Mouse (Mus musculus) testis, postnatal 14 days (tissue): ENCODE results near the gene Dtl.

Source experiments
- DNase-seq: peaks from one replicate; pipeline ENCODE4 v3.0.0; 2021; ENCODE audit warnings: low spot score

Gene Dtl

DNA sequence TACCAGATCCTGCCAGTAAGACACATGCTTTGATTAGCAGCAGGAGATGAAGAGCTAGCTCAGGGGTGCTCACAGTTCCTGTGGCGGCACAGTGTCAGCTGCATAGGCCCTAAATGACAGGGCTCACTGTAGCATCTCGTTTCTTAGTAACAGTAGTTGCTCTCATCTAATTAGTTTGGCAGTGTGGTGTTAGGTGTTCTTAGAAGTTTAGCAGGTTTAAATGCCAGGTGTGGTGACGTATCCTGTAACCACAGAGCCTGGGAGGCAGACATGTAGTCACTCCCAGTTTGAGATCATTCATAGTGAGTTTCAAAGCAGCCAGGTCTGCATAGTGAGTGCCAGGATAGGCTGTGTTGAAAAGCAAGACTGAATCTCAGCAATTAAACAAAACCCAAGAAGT is 4.2 kb upstream of the Dtl start:
- no peak for DNase-seq

DNA sequence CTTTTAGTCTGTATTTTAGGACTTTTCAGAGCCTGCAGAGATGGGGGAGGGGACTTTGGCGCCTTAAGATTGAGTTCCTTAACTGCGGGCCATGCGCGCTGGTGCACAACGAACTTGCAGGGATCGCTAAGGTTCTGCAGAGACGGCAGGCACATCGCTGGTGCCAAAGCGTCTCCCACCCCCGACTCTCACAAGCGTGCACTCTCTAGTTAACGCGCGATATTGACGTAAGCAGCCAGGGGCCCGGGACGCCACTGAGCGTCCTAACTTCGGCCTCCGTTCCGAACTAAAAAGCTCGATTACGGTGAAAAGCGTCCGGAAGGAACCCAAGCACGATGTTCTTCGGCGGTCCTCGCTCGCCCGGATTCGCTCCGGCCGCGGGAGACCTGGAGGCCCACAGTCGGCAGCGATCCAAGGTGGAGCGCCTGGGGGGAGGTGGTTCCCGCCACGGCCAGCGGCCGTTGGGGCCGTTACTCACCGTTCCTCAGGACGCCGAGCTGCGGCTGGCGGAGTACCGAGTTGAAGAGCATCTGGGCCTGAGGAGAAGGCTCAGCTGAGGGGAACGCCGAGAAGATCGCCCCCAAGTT is 380 bp downstream of the Dtl start:
- peak; percentile 83 for DNase-seq

GRCm38 (mm10) chr1:191573906-191574639 is 1.3 kb downstream of the Dtl start:
- DNase-seq, result no peak

GRCm38 (mm10) chr1:191570415-191570814 is 4.9 kb downstream of the Dtl start:
- no peak for DNase-seq

DNA sequence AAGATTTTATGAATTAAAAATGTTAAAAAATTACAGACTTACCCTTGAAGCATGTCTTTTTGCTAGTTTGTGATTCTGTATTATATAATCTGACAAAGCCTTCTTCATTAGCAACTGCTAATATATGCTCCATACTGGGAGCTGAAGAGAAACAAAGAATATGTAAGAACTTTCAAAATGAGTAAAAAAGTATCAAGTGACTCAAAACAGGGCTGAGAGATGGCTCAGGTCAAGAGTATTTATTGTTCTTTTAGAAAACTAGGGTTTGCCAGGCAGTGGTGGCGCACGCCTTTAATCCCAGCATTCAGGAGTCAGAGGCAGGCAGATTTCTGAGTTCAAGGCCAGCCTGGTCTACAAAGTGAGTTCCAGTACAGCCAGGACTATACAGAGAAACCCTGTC is 5.7 kb downstream of the Dtl start:
- DNase-seq, result no peak

DNA sequence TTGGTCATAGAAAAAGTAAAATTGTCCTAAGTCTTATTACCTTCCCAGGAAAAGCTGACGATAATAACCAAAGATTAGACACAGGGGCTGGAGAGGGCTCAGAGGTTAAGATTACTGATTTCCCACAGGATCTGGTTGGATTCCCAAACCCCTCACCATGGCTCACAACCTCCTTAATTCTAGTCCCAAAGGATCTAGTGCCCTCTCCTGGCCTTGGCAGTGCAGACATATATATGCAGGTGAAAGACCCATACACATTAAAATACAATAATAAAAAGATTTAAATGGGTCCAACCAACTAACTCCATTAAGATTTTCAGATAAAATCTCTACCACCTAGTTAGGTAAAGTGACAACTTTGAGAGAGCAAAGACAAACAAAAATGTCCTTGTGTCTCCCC is 7.5 kb downstream of the Dtl start:
- DNase-seq, result no peak

DNA sequence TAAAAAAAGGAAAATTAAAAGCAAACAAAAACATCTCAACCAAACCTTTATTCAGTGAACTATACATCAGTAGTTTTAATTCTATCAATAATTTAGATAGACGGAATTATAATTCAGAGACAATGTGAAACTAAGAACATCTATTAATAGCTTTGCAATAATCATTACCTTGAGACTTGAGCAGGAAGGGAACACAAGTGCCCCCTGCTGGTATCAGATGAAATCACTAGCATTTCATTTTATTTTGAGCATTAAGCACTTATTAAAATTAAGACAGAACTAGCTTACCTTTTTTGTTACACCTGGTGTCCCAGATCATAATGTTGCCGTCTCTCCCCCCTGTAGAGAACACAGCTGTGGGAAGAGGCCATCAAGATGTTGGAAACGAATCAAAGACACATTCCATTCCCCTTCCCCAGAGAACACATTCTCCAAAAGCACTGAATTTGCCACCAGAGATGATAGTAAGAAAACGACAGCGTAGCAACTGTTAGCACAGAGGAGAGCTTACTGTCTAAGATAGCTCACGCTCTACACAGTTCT is 12.4 kb downstream of the Dtl start:
- no peak for DNase-seq

GRCm38 (mm10) chr1:191559779-191560178 is 15.6 kb downstream of the Dtl start:
- DNase-seq, result no peak

DNA sequence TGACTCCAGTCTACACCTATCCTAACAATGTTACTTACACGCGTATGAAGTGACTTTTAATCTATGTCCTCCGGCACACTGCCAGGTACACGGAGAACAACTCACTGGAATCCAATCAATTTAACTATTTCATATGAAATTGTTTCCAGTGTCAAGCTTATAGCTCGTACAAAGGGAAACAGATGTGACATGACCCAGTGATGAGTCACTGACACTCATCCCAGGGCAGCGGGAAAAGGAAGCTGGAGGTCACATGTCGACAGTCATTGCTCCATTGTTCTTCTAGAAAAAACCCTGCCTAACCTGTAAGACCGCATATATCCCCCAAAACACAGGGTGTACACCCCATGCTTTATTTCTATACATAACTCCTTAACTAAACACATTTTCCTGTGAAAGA is 18.2 kb downstream of the Dtl start:
- DNase-seq, result no peak

- no peak for DNase-seq
These were observed 24.6 kb downstream of the Dtl start for GRCm38 (mm10) chr1:191550786-191551185.

DNA sequence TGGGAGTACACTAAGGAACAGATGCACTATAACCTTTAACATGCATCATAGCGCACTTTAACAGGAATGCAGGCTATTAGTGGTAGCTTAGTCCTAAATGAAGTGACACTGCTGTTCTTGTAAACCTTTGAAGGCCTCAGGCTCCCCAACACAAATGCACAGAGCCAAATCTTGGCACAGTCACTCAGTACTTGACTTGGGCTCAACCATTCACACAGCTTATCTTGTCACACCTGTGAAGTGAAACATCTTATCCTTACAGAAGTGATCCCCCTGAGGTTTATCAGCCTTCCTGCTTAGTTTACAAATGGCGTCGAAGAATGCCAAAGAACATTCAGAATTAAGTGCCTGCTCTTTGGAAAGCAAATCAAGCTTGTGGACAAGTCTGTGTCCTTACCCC is 31.6 kb downstream of the Dtl start:
- DNase-seq, result no peak

- DNase-seq, result no peak
These were observed 33.7 kb downstream of the Dtl start for GRCm38 (mm10) chr1:191541619-191542018.

DNA sequence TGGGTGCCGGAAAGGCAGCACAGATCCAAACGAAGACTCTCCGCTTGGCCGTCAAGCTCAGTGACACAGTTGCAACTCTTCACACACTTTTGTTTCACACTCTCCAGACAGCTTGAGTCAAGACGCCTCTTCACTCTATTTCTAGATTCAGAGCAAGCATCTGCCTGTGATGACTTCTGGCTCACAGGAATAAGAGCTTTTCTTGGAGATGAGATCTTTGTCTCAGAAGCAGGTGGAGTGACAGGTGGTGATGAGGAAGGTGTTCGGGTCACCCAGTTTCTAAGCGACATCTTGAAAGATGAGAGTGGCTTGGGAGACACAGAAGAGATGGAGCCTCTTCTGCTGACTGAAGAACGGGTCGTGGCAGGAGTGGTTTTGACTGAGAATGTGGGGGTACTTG is 34.3 kb downstream of the Dtl start:
- no peak for DNase-seq

DNA sequence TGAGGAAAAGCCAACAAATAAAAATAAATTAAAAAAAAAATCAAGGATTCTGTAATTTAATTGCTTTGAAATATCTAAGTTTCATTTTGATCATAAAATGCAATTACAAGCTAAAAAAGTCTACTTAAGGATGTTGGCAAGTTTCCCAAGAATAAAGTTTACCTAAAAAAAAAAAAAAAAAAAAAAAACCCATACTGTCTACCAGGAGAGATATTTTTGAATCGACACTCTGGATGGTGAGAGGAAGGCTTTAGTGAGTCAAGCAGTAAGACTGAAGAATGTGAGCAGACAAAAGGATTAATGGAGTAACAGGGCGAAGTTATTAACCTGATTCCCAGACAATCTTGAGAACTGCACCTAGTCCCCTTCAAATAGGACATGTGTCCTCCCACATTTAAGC is 35.0 kb downstream of the Dtl start:
- no peak for DNase-seq

DNA sequence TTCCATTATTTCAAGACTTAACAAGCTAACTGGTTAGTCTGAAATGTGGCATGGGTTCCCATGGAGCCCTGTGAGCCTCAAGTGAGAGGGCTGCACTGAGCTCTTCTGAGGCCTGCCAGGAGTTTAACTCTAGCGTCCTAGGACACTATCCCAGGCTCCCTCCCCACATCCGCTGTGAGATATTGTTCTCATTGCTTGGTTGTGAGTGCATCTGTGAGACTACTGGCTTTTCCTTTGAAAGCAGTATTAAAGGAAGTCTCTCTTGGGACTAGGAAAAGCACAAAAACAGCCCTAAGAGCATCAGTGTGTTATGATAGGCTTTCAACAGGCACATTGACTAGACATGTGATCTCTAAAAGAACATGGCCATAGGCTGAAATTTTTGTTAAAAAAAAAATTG is 40.4 kb downstream of the Dtl start:
- DNase-seq, result no peak

GRCm38 (mm10) chr1:191531023-191531422 is 44.3 kb downstream of the Dtl start:
- no peak for DNase-seq

DNA sequence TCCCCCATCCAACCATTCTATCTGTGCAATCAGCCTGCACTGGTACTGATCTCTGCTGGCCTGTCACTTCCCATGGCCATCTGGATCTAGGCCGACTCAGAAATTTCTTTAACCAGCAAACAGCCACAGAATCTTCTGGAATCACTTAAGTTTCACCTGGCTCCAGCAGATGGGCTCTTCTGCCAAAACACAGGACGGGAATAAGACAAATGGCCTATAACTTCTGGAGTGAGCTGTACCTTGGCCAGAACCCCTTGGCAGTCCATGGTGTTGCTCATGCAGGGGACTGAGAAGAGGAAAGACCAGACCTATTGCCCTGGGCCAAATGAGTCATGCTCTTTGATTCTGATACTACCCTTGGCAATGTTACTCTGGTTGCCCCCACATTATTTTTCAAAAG is 45.9 kb downstream of the Dtl start:
- no peak for DNase-seq

- no peak for DNase-seq
These were observed 47.3 kb downstream of the Dtl start for GRCm38 (mm10) chr1:191527921-191528612.

- no peak for DNase-seq
These were observed 48.3 kb downstream of the Dtl start for GRCm38 (mm10) chr1:191527089-191527488.

DNA sequence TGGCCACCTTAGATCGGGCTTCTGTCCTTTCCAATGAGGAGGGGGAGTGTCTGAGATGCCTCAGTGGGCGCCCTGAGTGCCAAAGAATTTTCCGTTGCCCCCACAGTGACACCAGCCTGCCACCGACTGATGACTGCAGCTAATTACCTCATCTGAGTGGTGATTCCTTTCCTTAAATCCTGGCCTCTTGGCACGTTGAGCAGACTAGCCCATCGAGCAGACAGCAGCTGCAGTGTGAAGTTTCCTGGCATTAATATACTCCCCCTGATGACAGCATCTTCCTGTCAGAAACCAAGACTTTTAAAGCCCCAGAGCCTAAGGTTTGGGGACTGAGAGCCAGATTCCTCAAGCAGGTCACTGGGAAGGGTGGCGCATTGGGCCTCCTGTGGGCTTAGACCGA is 53.9 kb downstream of the Dtl start:
- DNase-seq, result no peak

DNA sequence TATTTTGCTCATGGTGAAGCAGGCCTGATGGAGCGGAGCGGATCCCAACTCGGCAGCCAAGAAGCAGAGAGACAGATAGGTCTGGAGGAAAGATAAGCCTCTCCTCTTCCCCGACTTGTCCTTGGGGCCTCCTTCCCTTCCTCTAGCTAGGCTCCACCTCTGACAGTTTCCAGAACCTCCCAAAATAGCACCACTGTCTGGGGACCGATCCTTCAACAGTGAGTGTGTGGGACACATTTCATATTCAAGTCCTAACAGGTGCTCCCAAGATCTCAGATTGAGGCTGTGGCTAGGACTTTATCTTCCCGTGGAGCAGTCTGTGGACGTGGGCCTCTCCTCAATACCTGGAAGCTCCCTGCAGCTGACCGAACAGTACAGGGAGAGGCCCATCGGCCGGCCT is 54.7 kb downstream of the Dtl start:
- DNase-seq, result no peak

DNA sequence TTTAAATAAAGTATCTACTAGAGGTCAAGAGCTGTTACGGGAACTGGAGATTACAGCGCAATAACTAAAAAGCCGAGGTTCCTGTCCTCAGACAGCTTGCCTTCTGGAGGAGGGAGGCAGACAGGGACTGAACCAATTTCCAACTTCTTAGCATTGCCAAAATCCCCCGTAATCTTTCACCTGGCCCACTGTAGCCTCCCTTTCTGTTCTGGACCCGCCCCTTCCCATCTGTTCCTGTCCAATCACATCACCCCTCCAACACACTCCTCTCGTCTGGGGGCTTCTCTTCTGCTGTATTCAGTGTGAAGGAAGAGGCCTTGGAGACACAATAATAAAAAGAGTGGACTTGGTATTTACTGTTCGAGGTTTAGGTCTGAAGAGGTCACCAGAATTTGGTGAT is 55.1 kb downstream of the Dtl start:
- DNase-seq, result no peak

GRCm38 (mm10) chr1:191519329-191520066 is 55.8 kb downstream of the Dtl start:
- DNase-seq, result no peak
